Mouse (Mus musculus) heart, embryonic 12.5 days (tissue): ENCODE data around the gene 1600014C23Rik. TPM values are rescaled to one million over a fixed set of nuclear protein-coding genes. Genes with fewer than 3 reads are reported as not detected.

Source experiments
- ATAC-seq: fragments of 200-750 bp; cut with Nextera tagmentation; 2 replicates; pipeline ENCODE4 v1.8.0; 2017; ENCODE audit warnings: moderate TSS enrichment, moderate library complexity; ENCODE audit not compliant: insufficient number of reproducible peaks, low FRiP score
- H3K27ac ChIP-seq: fragments of 300-500 bp; sonication (generic); 2 replicates; pipeline ENCODE4 v1.5.1; 2016; ENCODE audit warnings: mild to moderate bottlenecking, moderate library complexity; ENCODE audit not compliant: poor library complexity, severe bottlenecking
- H3K27me3 ChIP-seq: fragments of 300-500 bp; sonication (generic); replicated peaks from 2 replicates; pipeline ENCODE4 v1.6.1; 2016; ENCODE audit warnings: mild to moderate bottlenecking, moderate library complexity
- H3K36me3 ChIP-seq: fragments of 300-500 bp; sonication (generic); 2 replicates; pipeline ENCODE4 v1.6.1; 2016; ENCODE audit warnings: mild to moderate bottlenecking, moderate library complexity
- H3K4me1 ChIP-seq: fragments of 300-500 bp; sonication (generic); replicated peaks from 2 replicates; pipeline ENCODE4 v1.6.1; 2016; ENCODE audit warnings: mild to moderate bottlenecking
- H3K4me2 ChIP-seq: fragments of 300-500 bp; sonication (generic); 2 replicates; pipeline ENCODE4 v1.6.1; 2016; ENCODE audit warnings: mild to moderate bottlenecking, moderate library complexity
- H3K4me3 ChIP-seq: fragments of 300-500 bp; sonication (generic); 2 replicates; pipeline ENCODE4 v1.5.1; 2016; ENCODE audit warnings: mild to moderate bottlenecking
- H3K9ac ChIP-seq: fragments of 300-500 bp; sonication (generic); 2 replicates; pipeline ENCODE4 v1.6.1; 2016; ENCODE audit warnings: mild to moderate bottlenecking, moderate library complexity
- H3K9me3 ChIP-seq: fragments of 300-500 bp; sonication (generic); replicated peaks from 2 replicates; pipeline ENCODE4 v1.6.1; 2016; ENCODE audit warnings: mild to moderate bottlenecking, moderate library complexity
- WGBS: fragments of 180-500 bp; shearing (Covaris S2); methylation state at CpG from one replicate; pipeline ENCODE4 v1.1.7; 2016; 5-methylcytosine and 5-hydroxymethylcytosine counted together
- polyA plus RNA-seq: library from polyadenylated mRNA; unstranded; fragments of >200 nt; fragmentation: Nextera tagmentation; extraction: Ambion mirVana; gene quantifications from 2 replicates; pipeline ENCODE4 v1.2.1, GENCODE M21; 2016

1600014C23Rik gene
- polyA plus RNA-seq, 1 experiment from 2014 or later: 0.61 TPM

DNA sequence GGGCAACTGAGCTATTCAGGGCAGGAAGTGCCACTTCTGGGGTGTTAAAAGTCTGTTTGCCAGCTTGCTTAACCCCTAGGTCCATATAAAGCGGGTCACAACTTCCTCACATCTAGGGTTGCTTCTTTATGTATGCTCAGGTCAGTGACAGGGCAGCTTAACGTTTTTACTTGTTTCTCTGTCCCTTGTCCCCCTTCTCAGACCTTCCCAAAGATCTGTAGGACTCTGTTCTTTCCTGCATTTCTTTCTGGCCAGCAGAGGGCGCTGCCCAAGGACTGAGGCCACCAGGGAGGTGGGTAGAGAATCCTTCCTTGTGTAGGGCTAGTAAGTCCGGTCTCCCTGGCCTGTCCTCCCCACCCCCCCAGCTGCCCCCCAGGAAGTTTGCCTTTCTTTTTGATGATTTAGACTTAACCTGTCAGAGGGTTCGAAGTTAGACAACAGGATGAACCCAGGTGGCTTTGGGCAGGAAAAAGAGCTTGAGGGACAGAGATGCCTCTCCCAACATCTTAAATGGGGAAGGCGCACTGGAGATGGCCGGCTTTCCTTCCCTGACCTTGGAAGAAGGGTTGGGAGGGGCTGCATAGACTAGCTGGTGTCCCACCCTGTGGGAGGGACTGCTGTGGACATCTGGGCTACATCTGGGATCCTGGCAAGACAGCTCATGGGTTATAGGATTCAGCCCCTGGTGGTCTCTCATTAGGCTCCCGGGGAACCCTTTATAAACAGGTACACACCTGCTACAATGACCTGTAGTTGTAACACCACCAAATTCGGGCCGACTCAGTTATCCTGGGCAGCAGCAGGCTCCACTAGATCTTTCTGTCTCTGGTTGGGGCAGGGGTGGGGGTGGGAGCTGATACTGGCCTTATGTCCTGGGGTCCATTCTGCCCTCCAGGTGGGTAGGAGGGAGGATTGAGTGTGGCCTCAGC, 2.0 kb upstream of the 1600014C23Rik start:
- Histone ChIP-seq H3K4me1 (peaks cover 42% of the 10 kb centered on the region), H3K27ac (peak overlapping the region; percentile 82), H3K9me3 (no peaks in the 10 kb centered on the region), H3K4me3 (peak overlapping the region; percentile 53), H3K36me3 (no peaks in the 10 kb centered on the region), H3K9ac (peak overlapping the region; percentile 80), H3K27me3 (peaks cover 20% of the 10 kb centered on the region), H3K4me2 (peak overlapping the region; percentile 76)
- 15% methylated on average over 10 of the region's 10 CpGs for WGBS
- peak; percentile 61 for ATAC-seq

DNA sequence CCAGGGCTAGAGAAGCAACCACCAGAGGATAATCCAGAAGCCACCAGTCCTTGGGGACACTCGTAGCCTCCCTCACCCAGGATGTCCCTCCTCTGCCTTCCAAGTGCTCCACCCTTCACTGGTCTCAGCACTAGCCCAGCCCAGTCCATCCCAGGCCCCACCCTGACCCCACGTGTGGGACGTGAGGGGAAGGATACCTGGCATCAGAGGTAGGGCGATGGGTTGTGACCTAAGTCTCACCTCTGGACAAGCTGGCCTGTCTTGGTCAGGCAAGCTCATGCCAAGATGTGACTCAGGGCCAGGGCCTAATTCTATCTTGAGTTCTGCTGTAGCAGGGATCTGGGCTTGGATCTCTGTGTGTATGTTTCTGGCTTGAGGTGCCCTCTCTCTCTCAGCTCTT, 1.2 kb upstream of the 1600014C23Rik start:
- H3K9ac ChIP-seq: no peak overlapping the region
- H3K4me2 ChIP-seq: no peak overlapping the region
- H3K36me3 ChIP-seq: no peaks in the 10 kb centered on the region

DNA sequence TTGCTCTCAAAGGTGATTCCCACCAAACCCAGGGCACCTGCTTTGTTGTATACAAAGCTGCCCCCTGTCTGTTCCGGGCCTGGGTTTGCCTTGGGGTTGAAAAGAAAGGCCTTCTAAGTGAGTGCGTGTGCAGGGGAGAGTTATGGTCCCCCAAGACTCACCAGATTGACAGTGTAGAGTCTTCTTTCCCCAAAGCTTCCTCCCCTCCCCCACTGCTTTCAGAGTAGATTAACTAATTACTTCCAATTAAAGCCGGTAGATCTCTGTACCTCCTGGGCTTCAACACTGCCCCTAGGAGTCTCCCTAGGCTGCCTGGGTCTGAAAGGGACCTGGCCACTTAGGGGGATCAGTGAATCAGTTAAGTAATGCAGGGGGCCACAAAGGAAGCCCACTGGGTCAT, 689 bp upstream of the 1600014C23Rik start:
- WGBS: 32% methylated on average over 3 of the region's 3 CpGs
- no peaks in the 10 kb centered on the region for H3K9me3 ChIP-seq
- H3K4me1 ChIP-seq: peaks cover 54% of the 10 kb centered on the region

More for the DNA sequence above, 1.2 kb upstream of the 1600014C23Rik start:
- Histone ChIP-seq H3K27me3 (peaks cover 24% of the 10 kb centered on the region), H3K4me1 (peaks cover 48% of the 10 kb centered on the region), H3K9me3 (no peaks in the 10 kb centered on the region), H3K27ac (peak overlapping the region; percentile 61), H3K4me3 (no peak overlapping the region)
- 63% methylated on average over 4 of the region's 4 CpGs for WGBS
- ATAC-seq: no peak

DNA sequence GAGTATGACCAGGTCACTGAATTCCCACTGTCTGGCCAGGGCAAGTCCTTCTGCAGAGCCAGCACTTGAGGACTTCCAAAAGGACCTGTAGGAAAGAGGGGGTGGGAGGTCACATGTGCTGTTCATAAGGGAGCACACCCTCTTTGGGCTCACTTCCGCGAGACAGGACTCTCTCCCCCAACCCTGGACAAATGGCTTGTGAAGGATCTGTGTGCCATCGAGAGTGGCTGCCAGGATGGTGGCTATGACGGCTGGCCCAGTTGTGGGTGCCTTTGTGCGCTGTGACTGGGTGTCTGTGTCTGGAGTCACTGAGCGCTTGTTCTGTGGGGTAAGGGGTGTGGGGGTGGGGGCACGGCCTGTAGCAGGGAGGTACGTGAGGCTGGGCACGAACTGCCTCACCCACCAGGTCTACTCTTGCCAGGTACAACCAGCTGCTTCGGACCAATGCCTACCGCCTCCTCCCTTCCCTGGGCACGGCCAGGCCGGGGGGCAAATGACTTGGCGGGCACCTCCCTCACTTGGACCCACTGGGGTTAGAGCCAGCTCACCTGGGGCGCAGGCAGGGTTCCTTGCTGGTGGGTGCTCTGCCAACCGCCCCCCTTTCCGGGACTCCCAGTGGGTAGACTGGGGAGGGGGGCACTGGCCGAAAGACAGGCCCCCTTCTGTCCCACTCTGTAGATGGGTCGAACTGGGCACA, 458 bp downstream of the 1600014C23Rik start:
- no peak for ATAC-seq
- no peaks in the 10 kb centered on the region for H3K36me3 ChIP-seq
- peak overlapping the region; percentile 58 for H3K9ac ChIP-seq
- H3K4me2 ChIP-seq: peak overlapping the region; percentile 77
- peaks cover 30% of the 10 kb centered on the region for H3K27me3 ChIP-seq
- no peaks in the 10 kb centered on the region for H3K9me3 ChIP-seq
- 66% methylated on average over 19 of the region's 19 CpGs for WGBS
- H3K4me1 ChIP-seq: peaks cover 64% of the 10 kb centered on the region
- peak overlapping the region; percentile 39; the same call in 1 of the 2 replicates for H3K4me3 ChIP-seq
- H3K27ac ChIP-seq: no peak overlapping the region

More for the DNA sequence above, 689 bp upstream of the 1600014C23Rik start:
- Histone ChIP-seq H3K27me3 (peaks cover 24% of the 10 kb centered on the region), H3K36me3 (no peaks in the 10 kb centered on the region), H3K9ac (peak overlapping the region; percentile 58), H3K4me2 (peak overlapping the region; percentile 77), H3K4me3 (peak overlapping the region; percentile 39), H3K27ac (peak overlapping the region; percentile 61)
- no peak for ATAC-seq

DNA sequence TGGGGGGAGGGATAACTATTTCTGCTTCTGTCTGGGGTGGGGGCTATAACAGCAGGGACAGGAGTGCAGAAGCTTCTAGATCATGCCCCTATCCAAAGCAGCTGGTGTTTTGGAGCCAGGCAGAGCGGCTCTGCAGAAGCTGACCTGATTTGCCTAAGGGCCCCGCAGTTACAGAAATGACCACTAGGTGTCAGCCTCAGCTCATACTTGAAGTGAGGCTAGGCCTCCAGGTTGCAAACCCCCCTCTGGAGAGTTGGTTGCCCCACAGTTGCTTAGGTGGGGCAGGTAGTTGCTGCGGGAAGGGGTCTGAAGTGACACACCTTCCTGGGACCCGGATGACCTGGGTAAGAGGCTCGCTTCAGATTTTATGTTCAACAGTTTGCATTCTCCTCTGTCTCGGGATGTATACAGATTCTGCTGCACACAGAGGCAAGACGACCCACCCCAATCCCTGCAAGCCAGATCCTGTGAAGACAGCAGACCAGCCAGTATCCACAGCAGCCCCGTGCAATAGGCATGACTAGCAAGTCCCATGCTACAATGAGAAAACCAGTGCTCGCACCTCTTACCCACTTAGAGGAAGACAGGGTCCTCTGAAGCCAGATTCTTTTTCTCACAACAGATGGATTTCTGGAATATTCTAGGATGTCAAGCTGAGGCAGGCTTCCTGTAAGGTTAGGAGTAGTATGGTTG, 2.3 kb downstream of the 1600014C23Rik start:
- H3K4me3 ChIP-seq: no peak overlapping the region
- WGBS: 27% methylated on average over 9 of the region's 9 CpGs
- H3K4me1 ChIP-seq: peaks cover 64% of the 10 kb centered on the region
- H3K4me2 ChIP-seq: no peak overlapping the region
- H3K36me3 ChIP-seq: no peaks in the 10 kb centered on the region
- H3K27me3 ChIP-seq: peaks cover 30% of the 10 kb centered on the region
- no peak overlapping the region for H3K27ac ChIP-seq
- ATAC-seq: no peak
- no peaks in the 10 kb centered on the region for H3K9me3 ChIP-seq
- H3K9ac ChIP-seq: 0 out of 2 replicates have a peak overlapping the region, but pooled peaks have one; percentile 0

GRCm38 (mm10) chr17:45730696-45731095, 2.9 kb downstream of the 1600014C23Rik start:
- ATAC-seq: no peak
- WGBS: 83% methylated on average over 4 of the region's 4 CpGs
- Histone ChIP-seq H3K4me2 (no peak overlapping the region), H3K4me3 (no peak overlapping the region), H3K36me3 (no peaks in the 10 kb centered on the region), H3K4me1 (peaks cover 63% of the 10 kb centered on the region), H3K27ac (no peak overlapping the region), H3K9ac (no peak overlapping the region), H3K9me3 (no peaks in the 10 kb centered on the region), H3K27me3 (peaks cover 30% of the 10 kb centered on the region)

GRCm38 (mm10) chr17:45729387-45729786, 4.3 kb downstream of the 1600014C23Rik start:
- Histone ChIP-seq H3K27me3 (peaks cover 30% of the 10 kb centered on the region), H3K27ac (peak overlapping the region; percentile 25; the same call in 1 of the 2 replicates), H3K4me1 (peaks cover 51% of the 10 kb centered on the region), H3K4me2 (no peak overlapping the region), H3K9me3 (no peaks in the 10 kb centered on the region), H3K4me3 (no peak overlapping the region), H3K9ac (peak overlapping the region; percentile 32), H3K36me3 (no peaks in the 10 kb centered on the region)
- ATAC-seq: no peak
- 15% methylated on average over 10 of the region's 10 CpGs for WGBS

DNA sequence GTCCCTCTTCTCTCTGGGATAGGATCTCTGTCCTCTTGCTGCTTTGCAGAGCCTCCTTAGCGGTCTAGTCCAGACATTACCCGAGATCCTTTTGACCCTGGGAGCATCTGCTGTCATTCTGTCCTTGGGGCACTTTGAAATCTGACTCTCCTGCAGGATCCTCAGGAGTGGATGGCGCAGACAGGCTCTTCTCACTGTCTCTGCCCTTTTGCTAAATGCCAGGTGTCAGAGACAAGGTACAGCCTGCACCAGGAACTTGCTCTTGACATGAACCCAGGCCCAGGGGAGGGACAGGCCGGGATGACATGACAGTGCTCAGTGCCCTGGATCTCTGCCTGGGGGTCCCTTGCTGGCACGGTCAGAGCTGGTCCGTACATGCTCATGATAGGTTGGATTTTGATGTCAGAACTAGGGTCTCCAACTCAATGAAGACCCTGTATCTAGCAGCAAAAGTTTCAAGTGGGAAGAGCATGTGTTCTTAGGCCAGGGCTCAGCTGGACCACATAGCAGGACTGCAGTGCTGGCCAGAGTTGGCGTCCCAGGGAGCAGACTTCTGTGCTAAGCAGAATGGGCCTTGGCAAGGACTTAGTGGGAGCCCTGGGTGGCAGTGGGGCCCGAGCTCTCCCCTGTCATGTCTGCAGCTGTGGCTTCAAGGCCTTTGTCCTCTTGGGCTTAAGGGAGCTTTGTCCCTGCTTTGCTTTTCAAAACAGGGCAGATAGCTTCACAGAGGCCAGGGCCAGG, 5.5 kb downstream of the 1600014C23Rik start:
- Histone ChIP-seq H3K27ac (no peak overlapping the region), H3K9me3 (no peaks in the 10 kb centered on the region), H3K36me3 (no peaks in the 10 kb centered on the region), H3K9ac (no peak overlapping the region), H3K27me3 (peaks cover 26% of the 10 kb centered on the region; the same call in 1 of the 2 replicates), H3K4me1 (peaks cover 44% of the 10 kb centered on the region), H3K4me3 (no peak overlapping the region), H3K4me2 (no peak overlapping the region)
- ATAC-seq: no peak
- 57% methylated on average over 8 of the region's 8 CpGs for WGBS

- Histone ChIP-seq H3K4me1 (peaks cover 42% of the 10 kb centered on the region), H3K9me3 (no peaks in the 10 kb centered on the region), H3K27me3 (peaks cover 21% of the 10 kb centered on the region; the same call in 1 of the 2 replicates), H3K9ac (no peak overlapping the region), H3K36me3 (no peaks in the 10 kb centered on the region), H3K4me3 (no peak overlapping the region), H3K27ac (no peak overlapping the region), H3K4me2 (no peak overlapping the region)
- no peak for ATAC-seq
- WGBS: 67% methylated on average over 2 of the region's 2 CpGs
These were observed 6.2 kb downstream of the 1600014C23Rik start for GRCm38 (mm10) chr17:45727481-45727880.

DNA sequence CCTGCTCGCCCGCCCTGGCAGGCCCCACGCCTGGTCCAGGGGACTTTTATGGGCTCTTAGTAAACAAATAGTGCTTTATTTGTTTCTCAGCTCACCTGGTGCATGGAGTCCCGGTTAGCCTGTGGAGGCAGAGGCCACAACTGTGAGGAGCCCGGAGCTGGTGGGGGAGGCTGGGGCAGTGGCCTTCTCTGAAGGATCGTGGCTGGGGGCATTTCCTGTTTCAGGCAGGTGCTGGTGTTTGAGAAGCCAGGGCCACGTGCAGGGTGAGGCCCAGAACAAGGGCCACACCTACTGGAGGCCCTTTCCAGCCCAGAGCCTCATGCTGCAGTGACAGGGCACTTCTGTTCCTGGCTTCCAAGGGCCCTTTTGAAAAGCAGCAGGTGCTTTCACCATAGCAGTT, 7.4 kb downstream of the 1600014C23Rik start:
- Histone ChIP-seq H3K9me3 (no peaks in the 10 kb centered on the region), H3K4me1 (peaks cover 42% of the 10 kb centered on the region), H3K9ac (no peak overlapping the region), H3K4me3 (no peak overlapping the region), H3K27me3 (peaks cover 12% of the 10 kb centered on the region; the same call in 1 of the 2 replicates), H3K4me2 (no peak overlapping the region), H3K36me3 (no peaks in the 10 kb centered on the region), H3K27ac (no peak overlapping the region)
- peak; percentile 62 for ATAC-seq
- WGBS: 58% methylated on average over 7 of the region's 7 CpGs
